Mouse (Mus musculus) small intestine, adult 2 months (tissue): Measurements from ENCODE around the gene Ppm1h.

Experiments
- CTCF ChIP-seq: fragments of 200-500 bp; IDR thresholded peaks from 2 replicates; pipeline ENCODE4 v1.5.1; 2012; ENCODE audit warnings: low read depth, mild to moderate bottlenecking, control low read depth, inconsistent platforms, low read length, moderate library complexity, mixed read lengths; ENCODE audit not compliant: insufficient replicate concordance, insufficient read length; ENCODE audit errors: extremely low read depth
- POLR2A ChIP-seq: fragments of 200-500 bp; IDR thresholded peaks from 2 replicates; pipeline ENCODE4 v1.6.1; 2012; ENCODE audit warnings: low read depth, mild to moderate bottlenecking, control low read depth, inconsistent platforms, low read length, moderate library complexity

DNA sequence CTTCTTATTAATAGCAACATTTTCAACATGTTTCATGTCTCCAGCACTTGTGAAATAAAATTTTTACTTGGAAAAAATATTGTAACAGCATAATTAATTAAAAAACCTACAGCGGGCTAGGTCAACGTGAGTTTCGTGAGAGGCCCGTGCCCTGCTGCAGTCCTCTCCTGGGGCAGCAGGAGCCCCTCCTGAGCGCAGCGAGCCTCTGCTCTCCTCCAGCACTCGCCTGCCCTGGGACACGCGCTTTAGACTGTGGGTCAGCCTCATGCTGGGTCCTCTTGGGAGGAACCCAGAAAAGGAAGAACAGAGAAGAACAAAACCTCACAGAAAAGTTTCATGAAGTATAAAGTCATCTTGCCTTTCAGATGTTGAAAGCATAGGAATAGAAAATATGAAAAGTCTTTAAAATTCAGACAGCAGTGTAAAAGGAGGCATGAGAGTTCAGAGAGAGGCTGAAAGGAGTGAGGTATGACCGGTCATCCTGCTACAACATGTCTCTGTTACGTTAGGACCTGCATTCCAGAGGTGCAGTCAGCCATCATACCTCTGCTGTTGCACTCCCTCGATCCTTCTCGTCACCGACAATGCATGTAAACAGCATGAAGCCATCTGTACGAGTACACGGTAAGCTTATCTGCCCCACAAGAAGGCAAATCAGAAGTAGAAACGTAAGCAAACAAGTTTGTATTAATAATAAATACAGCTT is 316.0 kb downstream of the Ppm1h start:
- TF ChIP-seq POLR2A, result no peak
- no peak for TF ChIP-seq CTCF
